Mouse (Mus musculus): Measurements from ENCODE around the gene Eps8l2. TPM values are rescaled to one million over a fixed set of nuclear protein-coding genes. Genes with fewer than 3 reads are reported as not detected.

Eps8l2 gene
- 0.05 and 0.09 TPM in 2 replicates for polyA plus RNA-seq (2012)

- Histone ChIP-seq H3K9me3 (ENCODE audit: control insufficient read depth, low read length) (no peaks in the 10 kb centered on the region), H3K4me3 (replicated peaks) (peak within 1 kb of the TSS; percentile 52), H3K36me3 (ENCODE audit: control insufficient read depth) (peaks cover 24% of the 10 kb centered on the region), H3K27me3 (ENCODE audit: control insufficient read depth) (peaks cover 9% of the 10 kb centered on the region), H3K4me1 (ENCODE audit: control insufficient read depth) (peaks cover 21% of the 10 kb centered on the region)
- no peak for TF ChIP-seq TAL1 (IDR thresholded peaks at IDR 0.05; ENCODE audit: low read length)
- no peak for TF ChIP-seq GATA1 (IDR thresholded peaks at IDR 0.05; ENCODE audit: low read length)
Measured at GRCm38 (mm10) chr7:141338576-141339131, at the start of gene Eps8l2. TSS of gene Eps8l2 (plus strand) at chr7:141338880.

GRCm38 (mm10) chr7:141291921-141292582 lies 46.6 kb upstream of the Eps8l2 start, which contains the start of gene Drd4:
TSS of gene Drd4 (plus strand) at chr7:141292006.
- Histone ChIP-seq H3K9me3 (ENCODE audit: control insufficient read depth, low read length) (peaks cover 8% of the 10 kb centered on the region), H3K4me3 (replicated peaks) (no peak within 1 kb of the TSS), H3K36me3 (ENCODE audit: control insufficient read depth) (peaks cover 5% of the 10 kb centered on the region), H3K27me3 (ENCODE audit: control insufficient read depth) (peaks cover 76% of the 10 kb centered on the region), H3K4me1 (ENCODE audit: control insufficient read depth) (peaks cover 6% of the 10 kb centered on the region)
- TF ChIP-seq TAL1 (IDR thresholded peaks at IDR 0.05; ENCODE audit: low read length) (no peak), GATA1 (IDR thresholded peaks at IDR 0.05; ENCODE audit: low read length) (no peak)

DNA sequence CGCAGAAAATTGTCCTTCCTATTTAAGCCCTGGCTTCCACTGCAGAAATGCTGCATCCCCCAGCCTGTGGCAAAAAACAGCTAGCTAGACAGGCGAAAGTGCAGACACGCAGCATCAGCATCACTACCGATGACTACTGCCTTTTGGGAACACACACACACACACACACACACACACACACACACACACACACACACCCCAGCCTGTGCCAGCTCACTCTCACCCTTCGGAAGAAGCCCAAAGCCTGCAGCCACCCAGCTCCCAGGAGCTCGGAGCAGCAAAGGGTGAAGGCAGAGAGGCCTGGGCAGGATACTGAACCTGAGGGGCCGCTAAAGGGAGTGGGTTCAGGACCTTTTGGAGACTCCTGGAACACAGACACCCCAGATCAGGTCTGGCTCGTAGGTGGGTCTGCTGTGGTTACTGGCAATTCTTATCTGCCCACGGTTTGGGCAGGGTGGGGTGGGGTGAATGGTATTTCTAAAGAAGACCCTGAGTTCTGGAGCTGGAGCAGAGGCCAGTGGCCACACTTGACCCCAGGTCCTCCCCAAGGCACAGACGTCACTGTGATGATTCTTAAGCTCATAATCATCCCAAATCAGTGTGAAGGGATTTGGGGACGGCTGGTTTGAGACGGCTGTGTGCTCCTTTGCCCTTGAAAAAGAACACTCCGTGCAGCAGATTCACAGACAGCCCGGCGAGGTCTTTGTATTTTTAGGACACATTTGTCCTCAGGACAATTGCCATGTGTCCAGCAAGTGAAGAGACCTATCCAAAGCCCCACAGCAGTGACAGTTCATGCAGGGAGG lies 45.9 kb upstream of the Eps8l2 start:
- Histone ChIP-seq H3K9me3 (ENCODE audit: control insufficient read depth, low read length) (peaks cover 8% of the 10 kb centered on the region), H3K4me3 (replicated peaks) (no peak overlapping the region), H3K36me3 (ENCODE audit: control insufficient read depth) (peaks cover 13% of the 10 kb centered on the region), H3K27me3 (ENCODE audit: control insufficient read depth) (peaks cover 76% of the 10 kb centered on the region), H3K4me1 (ENCODE audit: control insufficient read depth) (peaks cover 10% of the 10 kb centered on the region)
- no peak for TF ChIP-seq TAL1 (IDR thresholded peaks at IDR 0.05; ENCODE audit: low read length)
- no peak for TF ChIP-seq GATA1 (IDR thresholded peaks at IDR 0.05; ENCODE audit: low read length)

DNA sequence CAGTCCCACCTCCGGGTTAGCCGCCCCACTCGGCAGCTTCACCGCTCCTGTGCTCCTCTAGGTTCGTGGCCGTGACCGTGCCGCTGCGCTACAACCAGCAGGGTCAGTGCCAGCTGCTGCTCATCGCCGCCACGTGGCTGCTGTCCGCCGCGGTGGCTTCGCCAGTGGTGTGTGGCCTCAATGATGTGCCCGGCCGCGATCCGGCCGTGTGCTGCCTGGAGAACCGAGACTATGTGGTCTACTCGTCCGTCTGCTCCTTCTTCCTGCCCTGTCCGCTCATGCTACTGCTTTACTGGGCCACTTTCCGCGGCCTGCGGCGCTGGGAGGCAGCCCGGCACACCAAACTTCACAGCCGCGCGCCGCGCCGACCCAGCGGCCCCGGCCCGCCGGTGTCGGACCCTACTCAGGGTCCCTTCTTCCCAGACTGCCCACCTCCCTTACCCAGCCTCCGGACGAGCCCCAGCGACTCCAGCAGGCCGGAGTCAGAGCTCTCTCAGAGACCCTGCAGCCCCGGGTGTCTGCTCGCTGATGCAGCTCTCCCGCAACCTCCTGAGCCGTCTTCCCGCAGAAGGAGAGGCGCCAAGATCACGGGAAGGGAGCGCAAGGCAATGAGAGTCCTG lies 44.7 kb upstream of the Eps8l2 start:
- H3K27me3 ChIP-seq (ENCODE audit: control insufficient read depth), result peaks cover 68% of the 10 kb centered on the region

DNA sequence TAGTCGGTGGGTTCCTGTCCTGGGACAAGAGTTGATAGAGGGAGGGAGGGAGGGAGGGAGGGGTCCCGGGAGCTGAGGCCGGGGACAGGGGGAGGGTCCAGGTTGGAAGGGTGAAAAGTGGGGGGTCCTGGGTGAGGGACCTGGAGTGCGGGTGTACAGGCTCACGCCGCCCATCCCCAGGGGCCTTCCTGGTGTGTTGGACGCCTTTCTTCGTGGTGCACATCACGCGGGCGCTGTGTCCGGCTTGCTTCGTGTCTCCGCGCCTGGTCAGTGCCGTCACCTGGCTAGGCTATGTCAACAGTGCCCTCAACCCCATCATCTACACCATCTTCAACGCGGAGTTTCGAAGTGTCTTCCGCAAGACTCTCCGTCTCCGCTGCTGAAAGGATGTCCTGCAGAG lies 44.2 kb upstream of the Eps8l2 start:
- no peak overlapping the region for H3K4me3 ChIP-seq (replicated peaks)

More for the DNA sequence above, 44.7 kb upstream of the Eps8l2 start:
- H3K36me3 ChIP-seq (ENCODE audit: control insufficient read depth), result peaks cover 18% of the 10 kb centered on the region
- H3K4me1 ChIP-seq (ENCODE audit: control insufficient read depth), result peaks cover 16% of the 10 kb centered on the region
- H3K4me3 ChIP-seq (replicated peaks), result no peak overlapping the region
- H3K9me3 ChIP-seq (ENCODE audit: control insufficient read depth, low read length), result peaks cover 8% of the 10 kb centered on the region
- TF ChIP-seq GATA1 (IDR thresholded peaks at IDR 0.05; ENCODE audit: low read length) (no peak), TAL1 (IDR thresholded peaks at IDR 0.05; ENCODE audit: low read length) (no peak)

DNA sequence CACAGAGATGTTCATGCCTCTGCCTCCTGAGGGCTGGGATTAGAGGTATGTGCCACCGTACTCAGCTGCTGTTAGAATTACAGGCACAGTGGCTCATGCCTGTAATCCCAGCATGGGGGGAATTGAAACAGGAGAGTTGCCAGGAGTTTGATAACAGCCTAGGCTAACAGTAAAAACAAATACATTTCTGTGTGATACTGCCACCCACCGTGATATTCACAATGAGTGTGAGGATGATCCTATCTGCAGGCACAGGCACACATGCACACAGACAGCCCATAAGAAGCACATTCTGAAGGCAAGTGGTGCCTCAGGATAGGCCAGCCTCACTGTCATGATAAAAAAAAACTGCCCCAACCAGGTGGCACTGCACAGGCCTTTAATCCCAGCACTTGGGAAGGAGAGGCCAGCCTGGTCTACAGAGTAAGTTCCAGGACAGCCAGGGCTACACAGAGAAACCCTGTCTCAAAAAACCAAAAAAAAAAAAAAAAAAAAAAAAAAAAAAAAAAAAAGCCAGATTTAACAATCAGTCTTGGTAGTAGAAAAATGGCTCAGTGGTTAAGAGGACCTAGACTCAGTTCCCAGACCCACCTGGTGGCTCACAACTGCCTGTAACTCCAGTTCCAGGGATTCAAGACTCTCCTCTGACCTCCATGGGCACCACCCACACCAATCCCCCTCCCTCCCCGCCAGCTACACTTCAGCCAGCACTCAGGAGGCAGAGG lies 40.6 kb upstream of the Eps8l2 start:
- TF ChIP-seq TAL1 (IDR thresholded peaks at IDR 0.05; ENCODE audit: low read length), result no peak
- TF ChIP-seq GATA1 (IDR thresholded peaks at IDR 0.05; ENCODE audit: low read length), result no peak
- peaks cover 14% of the 10 kb centered on the region for H3K4me1 ChIP-seq (ENCODE audit: control insufficient read depth)
- H3K9me3 ChIP-seq (ENCODE audit: control insufficient read depth, low read length), result peaks cover 5% of the 10 kb centered on the region
- H3K4me3 ChIP-seq (replicated peaks), result no peak overlapping the region
- peaks cover 56% of the 10 kb centered on the region for H3K36me3 ChIP-seq (ENCODE audit: control insufficient read depth)
- H3K27me3 ChIP-seq (ENCODE audit: control insufficient read depth), result peaks cover 32% of the 10 kb centered on the region

More for the DNA sequence above, 44.2 kb upstream of the Eps8l2 start:
- Histone ChIP-seq H3K9me3 (ENCODE audit: control insufficient read depth, low read length) (peaks cover 8% of the 10 kb centered on the region), H3K4me1 (ENCODE audit: control insufficient read depth) (peaks cover 16% of the 10 kb centered on the region), H3K36me3 (ENCODE audit: control insufficient read depth) (peaks cover 22% of the 10 kb centered on the region), H3K27me3 (ENCODE audit: control insufficient read depth) (peaks cover 68% of the 10 kb centered on the region)
- no peak for TF ChIP-seq GATA1 (IDR thresholded peaks at IDR 0.05; ENCODE audit: low read length)
- no peak for TF ChIP-seq TAL1 (IDR thresholded peaks at IDR 0.05; ENCODE audit: low read length)

- Histone ChIP-seq H3K4me1 (ENCODE audit: control insufficient read depth) (peaks cover 10% of the 10 kb centered on the region), H3K36me3 (ENCODE audit: control insufficient read depth) (peaks cover 65% of the 10 kb centered on the region)
- no peak for TF ChIP-seq TAL1 (IDR thresholded peaks at IDR 0.05; ENCODE audit: low read length)
Measured at GRCm38 (mm10) chr7:141299175-141299574, 39.5 kb upstream of the Eps8l2 start.

GRCm38 (mm10) chr7:141301386-141301785 lies 37.3 kb upstream of the Eps8l2 start:
- Histone ChIP-seq H3K36me3 (ENCODE audit: control insufficient read depth) (peaks cover 87% of the 10 kb centered on the region), H3K4me1 (ENCODE audit: control insufficient read depth) (peaks cover 10% of the 10 kb centered on the region), H3K27me3 (ENCODE audit: control insufficient read depth) (no peaks in the 10 kb centered on the region; the same call in 1 of the 2 replicates), H3K9me3 (ENCODE audit: control insufficient read depth, low read length) (no peaks in the 10 kb centered on the region), H3K4me3 (replicated peaks) (no peak overlapping the region)
- TF ChIP-seq TAL1 (IDR thresholded peaks at IDR 0.05; ENCODE audit: low read length), result no peak

More at GRCm38 (mm10) chr7:141299175-141299574, 39.5 kb upstream of the Eps8l2 start:
- H3K9me3 ChIP-seq (ENCODE audit: control insufficient read depth, low read length), result no peaks in the 10 kb centered on the region; the same call in 1 of the 2 replicates
- H3K4me3 ChIP-seq (replicated peaks), result no peak overlapping the region
- H3K27me3 ChIP-seq (ENCODE audit: control insufficient read depth), result peaks cover 21% of the 10 kb centered on the region

All from erythroblast, embryonic 14.5 days (primary cell).